Mouse (Mus musculus): Measurements from ENCODE around the gene Snorc. TPM values are rescaled to one million over a fixed set of nuclear protein-coding genes. Genes with fewer than 3 reads are reported as not detected.
A peak's percentile ranks its signal among the peaks of the same experiment; 100 is the strongest.

Gene Snorc
- total RNA-seq, 2 experiments from 2014 or later = not detected

GRCm38 (mm10) chr1:87509561-87510165 lies 39.6 kb downstream of the Snorc start, which contains the start of gene Neu2:
TSS of gene Neu2 (plus strand) at chr1:87509889.
- DNase-seq (ENCODE audit: low spot score in 2 of 2) = peak in 1 of 2 experiments; percentile 21

GRCm38 (mm10) chr1:87510166-87510691 lies 40.2 kb downstream of the Snorc start:
- DNase-seq (ENCODE audit: low spot score in 2 of 2) = peak; percentile 29 to 37

- DNase-seq (ENCODE audit: low spot score in 2 of 2) = no peak
These were observed 40.8 kb downstream of the Snorc start for GRCm38 (mm10) chr1:87510845-87511244.

- DNase-seq (ENCODE audit: low spot score in 2 of 2) = no peak
These were observed 50.4 kb downstream of the Snorc start for GRCm38 (mm10) chr1:87520467-87520866.

GRCm38 (mm10) chr1:87521523-87521922 lies 51.5 kb downstream of the Snorc start:
- DNase-seq (ENCODE audit: low spot score in 2 of 2) = no peak

- no peak for DNase-seq (ENCODE audit: low spot score in 2 of 2)
These were observed 55.0 kb downstream of the Snorc start for GRCm38 (mm10) chr1:87525041-87525440.

Other genes starting within 250 kb of the Snorc start
- 100 to 1,000 TPM; 329 to 423 TPM for gene Efhd1, start 205.9 kb upstream of the Snorc start, total RNA-seq (2021)
- 100 to 1,000 TPM in 1 of 2 experiments, 10 to 100 TPM in 1; 79.7 to 101 TPM for gene Gigyf2, start 143.3 kb upstream of the Snorc start, total RNA-seq (2021)
- not detected for gene Kcnj13, start 75.5 kb upstream of the Snorc start, total RNA-seq (2021)
- gene Neu2, start 39.6 kb downstream of the Snorc start, total RNA-seq (2021) = not detected
- gene Ngef, start 103.6 kb downstream of the Snorc start, total RNA-seq (2021) = under 1 TPM; 0.56 to 0.80 TPM
- gene Inpp5d, start 150.0 kb downstream of the Snorc start, total RNA-seq (2021) = 10 to 100 TPM; 15.8 to 29.3 TPM